Mouse (Mus musculus): Measurements from ENCODE around the gene Gm17949.
A peak's percentile ranks its signal among the peaks of the same experiment; 100 is the strongest.

Gm17949 gene

GRCm38 (mm10) chr17:56990966-56991365 lies 20.3 kb upstream of the Gm17949 start:
- DNase-seq: peak in 1 of 2 experiments; percentile 26

- no peak for DNase-seq
These were observed 16.2 kb upstream of the Gm17949 start for GRCm38 (mm10) chr17:56995046-56995445.

- DNase-seq: no peak
These were observed 14.8 kb upstream of the Gm17949 start for GRCm38 (mm10) chr17:56996506-56996905.

GRCm38 (mm10) chr17:56997029-56997667 lies 14.1 kb upstream of the Gm17949 start, which contains the start of gene Alkbh7:
Alkbh7 (plus strand) TSS chr17:56997339.
- peak; percentile 99 to 100 for DNase-seq

- no peak for DNase-seq
These were observed 11.9 kb upstream of the Gm17949 start for GRCm38 (mm10) chr17:56999414-56999813.

- DNase-seq: peak in 1 of 2 experiments; percentile 23
These were observed 11.2 kb upstream of the Gm17949 start, which contains the start of gene Pspn for GRCm38 (mm10) chr17:56999968-57000609. Pspn (minus strand) TSS chr17:57000018.

- DNase-seq: no peak
These were observed 10.0 kb upstream of the Gm17949 start for GRCm38 (mm10) chr17:57001228-57001627.

- no peak for DNase-seq
These were observed 7.3 kb upstream of the Gm17949 start for GRCm38 (mm10) chr17:57003994-57004393.

GRCm38 (mm10) chr17:57007137-57007905 lies 3.9 kb upstream of the Gm17949 start:
- no peak for DNase-seq

- no peak for DNase-seq
These were observed 396 bp upstream of the Gm17949 start for GRCm38 (mm10) chr17:57010911-57011235.

GRCm38 (mm10) chr17:57012245-57012795 lies 1.1 kb downstream of the Gm17949 start:
- no peak for DNase-seq

GRCm38 (mm10) chr17:57019693-57020092 lies 8.4 kb downstream of the Gm17949 start:
- DNase-seq: no peak

- no peak for DNase-seq
These were observed 9.7 kb downstream of the Gm17949 start for GRCm38 (mm10) chr17:57020960-57021359.

- DNase-seq: no peak
These were observed 16.2 kb downstream of the Gm17949 start for GRCm38 (mm10) chr17:57027471-57027870.

- DNase-seq: peak; percentile 18 to 56
These were observed 18.4 kb downstream of the Gm17949 start for GRCm38 (mm10) chr17:57029691-57030090.

GRCm38 (mm10) chr17:57030931-57031660 lies 19.8 kb downstream of the Gm17949 start, which contains the start of gene Khsrp:
Khsrp (minus strand) TSS chr17:57031522.
- peak; percentile 21 to 65 for DNase-seq

GRCm38 (mm10) chr17:57031661-57032420 lies 20.6 kb downstream of the Gm17949 start:
- DNase-seq: peak; percentile 100

GRCm38 (mm10) chr17:57032854-57033253 lies 21.6 kb downstream of the Gm17949 start:
- DNase-seq: no peak

- DNase-seq: no peak
These were observed 27.7 kb downstream of the Gm17949 start for GRCm38 (mm10) chr17:57038978-57039377.

GRCm38 (mm10) chr17:57041554-57041953 lies 30.3 kb downstream of the Gm17949 start, which contains the start of gene Slc25a41:
Slc25a41 (minus strand) TSS chr17:57041654.
- no peak for DNase-seq

- DNase-seq: no peak
These were observed 36.1 kb downstream of the Gm17949 start for GRCm38 (mm10) chr17:57047406-57047805.

GRCm38 (mm10) chr17:57048816-57049215 lies 37.5 kb downstream of the Gm17949 start:
- no peak for DNase-seq
